Mouse (Mus musculus): ENCODE measurements around the gene Gp1ba. TPM values are rescaled to one million over a fixed set of nuclear protein-coding genes. Genes with fewer than 3 reads are reported as not detected.

Gene Gp1ba
- total and polyA plus RNA-seq, 2 experiments from 2014 or later, result 0.16 TPM; not detected in 1

DNA sequence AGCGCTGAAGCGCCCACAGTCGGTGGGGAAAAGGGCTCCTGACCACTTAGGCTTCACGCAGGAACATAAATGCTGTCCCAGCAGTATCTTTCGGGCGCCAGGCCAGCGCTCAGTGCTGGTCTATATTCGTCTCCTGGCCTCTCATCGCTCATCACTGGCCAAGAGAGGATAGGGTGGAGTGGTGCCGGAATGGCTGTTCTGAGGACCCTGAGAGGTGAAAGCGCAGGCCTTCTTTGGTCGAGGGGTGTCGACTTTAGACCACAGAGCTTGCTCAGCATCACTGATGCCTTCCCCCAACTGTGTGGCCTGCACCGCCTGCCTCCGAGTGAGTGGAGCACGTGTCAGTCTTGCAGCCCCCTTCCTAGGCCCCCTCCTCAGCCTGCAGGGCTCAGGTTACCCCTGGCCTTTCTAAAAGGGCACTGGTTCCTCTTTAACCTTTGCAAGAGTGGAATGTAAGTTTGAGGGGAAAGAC, 17.6 kb downstream of the Gp1ba start:
- Histone ChIP-seq H3K27me3 (ENCODE audit: insufficient read depth, low read length) (no peaks in the 10 kb centered on the region), H3K36me3 (ENCODE audit: insufficient read depth, low read length) (peaks cover 5% of the 10 kb centered on the region; the same call in 1 of the 2 replicates), H3K9ac (replicated peaks; ENCODE audit: low read length, poor library complexity, severe bottlenecking) (peak overlapping the region; percentile 42; the same call in 1 of the 2 replicates), H3K4me1 (ENCODE audit: insufficient read depth, low read length) (peaks cover 8% of the 10 kb centered on the region), H3K9me3 (ENCODE audit: low read length) (no peaks in the 10 kb centered on the region), H3K27ac (ENCODE audit: low read depth, low read length) (no peak overlapping the region), H3K4me3 (ENCODE audit: low read depth, low read length) (peak overlapping the region; percentile 99), H3K4me2 (ENCODE audit: low read depth, low read length, poor library complexity, severe bottlenecking) (peak overlapping the region; percentile 72)
- no peak for TF ChIP-seq CTCF (IDR thresholded peaks at IDR 0.05)
- DNase-seq (ENCODE audit: low spot score) (no peak), ATAC-seq (ENCODE audit: low FRiP score) (no peak)
- WGBS, result 9% methylated on average over 16 of the region's 16 CpGs

DNA sequence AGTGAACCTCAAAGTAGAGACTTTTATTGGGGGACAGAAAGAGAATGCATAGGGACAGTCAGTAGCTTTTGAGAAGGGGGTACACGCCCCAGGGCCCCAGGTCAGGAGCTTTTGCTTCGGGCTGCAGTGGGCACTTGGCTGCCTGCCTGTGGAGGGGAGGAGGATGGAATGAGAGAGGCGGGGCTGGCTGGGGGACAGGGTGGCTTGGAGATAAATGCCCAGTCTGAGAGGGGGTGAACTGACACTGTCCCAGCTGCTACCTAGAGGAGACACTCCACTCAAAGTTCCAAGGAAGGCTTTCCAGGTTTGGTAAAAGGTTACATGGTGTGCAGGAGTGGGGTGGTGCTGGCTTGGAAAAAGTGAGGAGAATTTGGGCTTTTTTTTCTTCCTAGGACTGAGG, 18.0 kb downstream of the Gp1ba start, which contains the start of gene Eno3:
Gene Eno3 (plus strand): TSS at position 239 of the 400 bp plus-strand sequence.
- no peak for TF ChIP-seq CTCF (IDR thresholded peaks at IDR 0.05)
- peak within 1 kb of the TSS; percentile 99 for H3K4me3 ChIP-seq (ENCODE audit: low read depth, low read length)
- peak within 1 kb of the TSS; percentile 42 for H3K9ac ChIP-seq (replicated peaks; ENCODE audit: low read length, poor library complexity, severe bottlenecking)
- no peak within 1 kb of the TSS for H3K27ac ChIP-seq (ENCODE audit: low read depth, low read length)
- H3K4me1 ChIP-seq (ENCODE audit: insufficient read depth, low read length), result peaks cover 8% of the 10 kb centered on the region
- ATAC-seq (ENCODE audit: low FRiP score) (no peak), DNase-seq (ENCODE audit: low spot score) (no peak)
- H3K36me3 ChIP-seq (ENCODE audit: insufficient read depth, low read length), result peaks cover 5% of the 10 kb centered on the region; the same call in 1 of the 2 replicates
- no peaks in the 10 kb centered on the region for H3K9me3 ChIP-seq (ENCODE audit: low read length)
- 14% methylated on average over 3 of the region's 3 CpGs for WGBS
- peak within 1 kb of the TSS; percentile 72 for H3K4me2 ChIP-seq (ENCODE audit: low read depth, low read length, poor library complexity, severe bottlenecking)
- H3K27me3 ChIP-seq (ENCODE audit: insufficient read depth, low read length), result no peaks in the 10 kb centered on the region

DNA sequence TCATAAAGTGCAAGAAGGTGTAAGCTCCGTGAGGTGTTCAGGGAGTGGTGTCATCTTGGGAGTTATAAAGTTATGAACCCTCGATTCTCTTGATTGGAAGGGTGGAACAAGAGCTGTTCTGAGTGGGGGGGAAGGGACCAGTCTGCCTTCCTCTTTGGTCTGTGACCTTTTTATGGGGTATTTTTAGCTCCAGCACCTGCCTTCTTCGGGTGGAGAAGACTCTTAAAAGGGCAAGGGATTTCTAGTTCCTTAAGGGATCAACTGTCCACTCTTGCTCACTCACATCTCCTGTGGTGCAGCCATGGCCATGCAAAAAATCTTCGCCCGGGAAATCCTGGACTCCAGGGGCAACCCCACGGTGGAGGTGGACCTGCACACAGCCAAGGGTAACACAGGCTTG, 18.7 kb downstream of the Gp1ba start:
- ATAC-seq (ENCODE audit: low FRiP score) (no peak), DNase-seq (ENCODE audit: low spot score) (no peak)
- Histone ChIP-seq H3K9me3 (ENCODE audit: low read length) (no peaks in the 10 kb centered on the region), H3K9ac (replicated peaks; ENCODE audit: low read length, poor library complexity, severe bottlenecking) (no peak overlapping the region), H3K4me2 (ENCODE audit: low read depth, low read length, poor library complexity, severe bottlenecking) (no peak overlapping the region), H3K4me3 (ENCODE audit: low read depth, low read length) (no peak overlapping the region), H3K27me3 (ENCODE audit: insufficient read depth, low read length) (no peaks in the 10 kb centered on the region), H3K4me1 (ENCODE audit: insufficient read depth, low read length) (peaks cover 8% of the 10 kb centered on the region), H3K36me3 (ENCODE audit: insufficient read depth, low read length) (peaks cover 8% of the 10 kb centered on the region), H3K27ac (ENCODE audit: low read depth, low read length) (no peak overlapping the region)
- WGBS, result 53% methylated on average over 6 of the region's 6 CpGs
- no peak for TF ChIP-seq CTCF (IDR thresholded peaks at IDR 0.05)

DNA sequence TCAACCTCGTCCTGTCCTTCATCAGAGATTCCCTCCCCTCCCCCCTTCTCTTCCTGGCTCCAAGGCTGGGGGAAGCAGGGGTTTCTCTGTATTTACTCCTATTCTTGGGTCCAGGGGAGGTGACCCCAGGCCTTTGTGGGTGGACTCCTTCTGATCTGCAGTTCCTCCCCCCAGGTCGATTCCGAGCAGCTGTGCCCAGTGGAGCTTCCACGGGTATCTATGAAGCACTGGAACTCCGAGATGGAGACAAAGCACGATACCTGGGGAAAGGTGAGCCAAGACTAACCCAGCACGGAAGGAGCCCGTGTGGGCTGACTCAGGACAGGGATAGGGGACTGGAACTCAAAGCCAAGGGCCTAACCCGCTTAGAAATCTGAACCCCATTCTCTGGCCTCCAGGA, 19.1 kb downstream of the Gp1ba start:
- Histone ChIP-seq H3K4me1 (ENCODE audit: insufficient read depth, low read length) (peaks cover 5% of the 10 kb centered on the region; the same call in 1 of the 2 replicates), H3K9me3 (ENCODE audit: low read length) (no peaks in the 10 kb centered on the region), H3K36me3 (ENCODE audit: insufficient read depth, low read length) (peaks cover 11% of the 10 kb centered on the region), H3K4me2 (ENCODE audit: low read depth, low read length, poor library complexity, severe bottlenecking) (no peak overlapping the region), H3K27me3 (ENCODE audit: insufficient read depth, low read length) (no peaks in the 10 kb centered on the region), H3K9ac (replicated peaks; ENCODE audit: low read length, poor library complexity, severe bottlenecking) (no peak overlapping the region), H3K27ac (ENCODE audit: low read depth, low read length) (no peak overlapping the region), H3K4me3 (ENCODE audit: low read depth, low read length) (no peak overlapping the region)
- no peak for ATAC-seq (ENCODE audit: low FRiP score)
- no peak for TF ChIP-seq CTCF (IDR thresholded peaks at IDR 0.05)
- 61% methylated on average over 9 of the region's 9 CpGs for WGBS
- DNase-seq (ENCODE audit: low spot score), result no peak

DNA sequence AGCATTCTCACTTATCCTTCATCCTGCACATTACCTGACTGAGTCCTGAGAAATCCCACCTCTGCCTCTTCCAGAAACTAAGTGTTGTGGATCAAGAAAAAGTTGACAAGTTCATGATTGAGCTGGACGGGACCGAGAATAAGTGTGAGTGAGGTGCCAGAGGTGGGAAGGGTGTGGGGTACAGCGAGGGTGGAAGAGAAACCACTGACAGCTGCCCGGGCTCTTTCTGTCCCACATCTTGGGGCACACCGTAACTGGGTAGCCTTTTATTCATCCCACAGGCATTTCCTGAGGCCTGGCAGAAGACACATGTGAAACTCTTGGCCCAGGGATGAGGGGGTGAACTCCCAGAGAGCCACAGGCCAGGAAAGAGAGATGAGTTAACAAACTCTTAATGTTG, 19.6 kb downstream of the Gp1ba start:
- Histone ChIP-seq H3K4me2 (ENCODE audit: low read depth, low read length, poor library complexity, severe bottlenecking) (no peak overlapping the region), H3K4me1 (ENCODE audit: insufficient read depth, low read length) (peaks cover 5% of the 10 kb centered on the region; the same call in 1 of the 2 replicates), H3K9me3 (ENCODE audit: low read length) (no peaks in the 10 kb centered on the region), H3K27me3 (ENCODE audit: insufficient read depth, low read length) (no peaks in the 10 kb centered on the region), H3K27ac (ENCODE audit: low read depth, low read length) (no peak overlapping the region), H3K4me3 (ENCODE audit: low read depth, low read length) (no peak overlapping the region), H3K36me3 (ENCODE audit: insufficient read depth, low read length) (peaks cover 13% of the 10 kb centered on the region), H3K9ac (replicated peaks; ENCODE audit: low read length, poor library complexity, severe bottlenecking) (no peak overlapping the region)
- 92% methylated on average over 5 of the region's 5 CpGs for WGBS
- ATAC-seq (ENCODE audit: low FRiP score), result no peak
- no peak for TF ChIP-seq CTCF (IDR thresholded peaks at IDR 0.05)
- DNase-seq (ENCODE audit: low spot score), result no peak

DNA sequence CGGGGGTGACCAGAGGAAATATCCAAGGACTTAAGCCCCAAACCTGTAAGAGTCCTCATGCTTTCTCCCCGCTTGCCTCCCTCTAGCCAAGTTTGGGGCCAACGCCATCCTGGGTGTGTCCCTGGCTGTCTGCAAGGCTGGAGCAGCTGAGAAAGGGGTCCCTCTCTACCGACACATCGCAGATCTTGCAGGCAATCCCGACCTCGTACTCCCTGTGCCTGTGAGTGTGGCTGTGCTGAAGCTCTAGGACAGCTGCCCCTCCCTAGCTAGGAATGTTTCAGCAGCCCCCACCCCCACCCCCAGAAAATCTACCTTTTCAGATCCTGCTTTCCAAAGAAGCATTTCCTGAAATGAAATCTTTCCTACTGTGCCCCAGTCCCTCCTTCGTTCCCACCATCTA, 20.0 kb downstream of the Gp1ba start:
- Histone ChIP-seq H3K4me1 (ENCODE audit: insufficient read depth, low read length) (peaks cover 5% of the 10 kb centered on the region; the same call in 1 of the 2 replicates), H3K27ac (ENCODE audit: low read depth, low read length) (no peak overlapping the region), H3K36me3 (ENCODE audit: insufficient read depth, low read length) (peaks cover 16% of the 10 kb centered on the region), H3K27me3 (ENCODE audit: insufficient read depth, low read length) (no peaks in the 10 kb centered on the region), H3K9me3 (ENCODE audit: low read length) (no peaks in the 10 kb centered on the region), H3K4me3 (ENCODE audit: low read depth, low read length) (no peak overlapping the region), H3K9ac (replicated peaks; ENCODE audit: low read length, poor library complexity, severe bottlenecking) (no peak overlapping the region), H3K4me2 (ENCODE audit: low read depth, low read length, poor library complexity, severe bottlenecking) (no peak overlapping the region)
- 80% methylated on average over 8 of the region's 8 CpGs for WGBS
- ATAC-seq (ENCODE audit: low FRiP score) (no peak), DNase-seq (ENCODE audit: low spot score) (no peak)
- TF ChIP-seq CTCF (IDR thresholded peaks at IDR 0.05), result no peak
